Mouse (Mus musculus) spleen, embryonic (tissue): Measurements from ENCODE around the gene Tnpo1.
"Not testable (repeated sequence)": the region's sequence is repeated elsewhere in the genome, so short reads cannot be mapped to it uniquely, and the experiment has no call there.

Experiments used
- CTCF ChIA-PET: fragments of 350-600 bp; sonication (Branson Sonifier 250); formaldehyde crosslinking; loops from one replicate; lab custom pipeline; 2022; lab: Charles Lee

Tnpo1 gene

DNA sequence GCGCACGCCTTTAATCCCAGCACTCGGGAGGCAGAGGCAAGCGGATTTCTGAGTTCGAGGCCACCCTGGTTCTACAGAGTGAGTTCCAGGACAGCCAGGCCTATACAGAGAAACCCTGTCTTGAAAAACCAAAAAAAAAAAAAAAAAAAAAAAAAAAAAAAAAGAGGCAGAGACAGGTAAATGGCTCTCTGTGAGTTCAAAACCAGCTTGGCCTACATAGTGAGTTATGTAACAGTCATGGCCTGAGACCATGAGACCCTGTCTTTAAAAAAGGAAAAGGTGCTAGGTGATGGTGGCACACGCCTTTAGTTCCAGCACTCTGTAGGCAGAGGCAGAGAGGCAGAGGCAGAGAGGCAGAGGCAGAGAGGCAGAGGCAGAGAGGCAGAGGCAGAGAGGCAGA is 97.2 kb downstream of the Tnpo1 start:
- CTCF ChIA-PET: not testable (repeated sequence)

DNA sequence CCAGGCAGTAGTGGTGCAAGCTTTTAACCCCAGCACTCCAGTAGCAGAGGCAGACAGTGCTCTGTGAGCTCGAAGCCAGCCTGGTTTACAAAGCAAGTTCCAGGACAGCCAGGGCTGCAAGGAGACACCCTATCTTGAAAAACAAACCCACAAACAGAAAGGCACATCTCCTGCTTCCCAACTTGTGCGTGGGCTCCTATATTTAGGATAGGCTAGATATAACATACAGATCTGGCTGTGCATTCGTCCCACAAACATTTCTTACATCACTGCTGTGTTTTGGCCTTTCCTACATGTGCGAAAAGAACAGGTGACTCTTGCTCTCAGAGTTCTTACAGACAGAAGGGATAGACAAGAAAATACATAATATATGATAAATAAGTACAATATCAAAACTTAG is 100.6 kb downstream of the Tnpo1 start:
- CTCF ChIA-PET: no interaction called here

GRCm38 (mm10) chr13:98819094-98819493 is 107.1 kb downstream of the Tnpo1 start:
- CTCF ChIA-PET: no interaction called here

DNA sequence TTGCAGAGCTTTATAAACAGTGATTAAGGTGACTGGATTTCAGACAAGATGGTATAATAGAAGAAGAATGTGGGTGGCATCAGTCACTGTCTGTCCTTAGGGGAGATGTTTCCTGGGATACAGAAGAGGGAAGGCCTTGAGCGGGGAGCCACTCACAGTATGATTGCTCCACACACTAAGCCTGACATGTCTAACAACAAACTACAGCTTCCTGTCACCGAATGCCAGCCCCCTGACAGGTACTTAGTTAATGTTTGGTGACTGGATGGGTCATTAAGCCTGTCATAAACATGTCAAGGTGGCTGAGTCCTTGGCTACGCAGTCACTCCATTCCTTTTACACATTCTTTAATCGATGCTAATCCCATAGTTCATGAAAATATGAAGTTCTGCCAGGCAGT is 108.0 kb downstream of the Tnpo1 start:
- CTCF ChIA-PET: no interaction called here

GRCm38 (mm10) chr13:98817766-98818165 is 108.4 kb downstream of the Tnpo1 start:
- CTCF ChIA-PET: interaction anchor here (0.5 kb wide), 1 partner anchor 73 kb away, joined by 5 read pairs; no protein-coding TSS in a partner anchor

DNA sequence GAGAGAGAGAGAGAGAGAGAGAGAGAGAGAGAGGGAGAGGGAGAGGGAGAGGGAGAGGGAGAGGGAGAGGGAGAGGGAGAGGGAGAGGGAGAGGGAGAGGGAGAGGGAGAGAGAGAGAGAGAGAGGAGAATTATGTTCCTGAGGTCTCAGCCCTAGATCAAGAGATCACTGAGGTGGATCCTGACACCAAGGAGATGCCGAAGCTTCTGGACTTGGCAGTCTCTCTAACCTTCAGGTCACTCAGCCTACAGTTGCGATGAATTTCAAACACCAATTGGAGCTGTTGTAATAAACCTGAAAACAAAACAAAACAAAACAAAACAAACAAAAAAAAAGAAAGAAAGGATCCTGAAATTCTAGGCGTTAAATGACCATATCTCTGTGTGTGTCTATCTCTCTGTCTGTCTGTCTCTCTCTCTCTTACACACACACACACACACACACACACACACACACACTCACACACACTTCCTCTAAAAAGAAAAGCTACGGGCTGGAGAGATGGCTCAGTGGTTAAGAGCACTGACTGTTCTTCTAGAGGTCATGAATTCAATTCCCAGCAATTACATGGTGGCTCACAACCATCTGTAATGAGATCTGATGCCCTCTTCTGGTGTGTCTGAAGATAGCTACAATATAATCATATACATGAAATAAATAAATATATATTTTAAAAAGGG is 109.1 kb downstream of the Tnpo1 start:
- CTCF ChIA-PET: interaction anchor here (0.5 kb wide), 1 partner anchor 73 kb away, joined by 5 read pairs; no protein-coding TSS in a partner anchor

DNA sequence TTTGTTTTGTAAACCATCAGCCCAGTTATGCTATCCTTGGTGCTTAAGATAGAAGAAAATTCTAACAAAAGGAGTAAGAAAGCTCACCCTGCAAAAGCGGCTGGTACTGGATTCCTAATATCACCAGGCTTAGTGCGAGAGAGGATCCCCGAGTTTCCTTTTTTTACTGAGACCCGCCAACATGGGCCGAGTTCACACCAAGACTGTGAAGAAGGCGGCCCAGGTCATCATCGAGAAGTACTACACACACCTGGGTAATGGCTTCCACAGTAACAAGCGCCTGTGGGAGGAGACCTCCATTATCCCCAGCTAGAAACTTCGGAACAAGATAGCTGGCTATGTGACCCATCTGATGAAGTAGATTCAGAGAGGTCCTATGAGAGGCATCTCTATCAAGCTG is 109.6 kb downstream of the Tnpo1 start:
- CTCF ChIA-PET: no interaction called here

DNA sequence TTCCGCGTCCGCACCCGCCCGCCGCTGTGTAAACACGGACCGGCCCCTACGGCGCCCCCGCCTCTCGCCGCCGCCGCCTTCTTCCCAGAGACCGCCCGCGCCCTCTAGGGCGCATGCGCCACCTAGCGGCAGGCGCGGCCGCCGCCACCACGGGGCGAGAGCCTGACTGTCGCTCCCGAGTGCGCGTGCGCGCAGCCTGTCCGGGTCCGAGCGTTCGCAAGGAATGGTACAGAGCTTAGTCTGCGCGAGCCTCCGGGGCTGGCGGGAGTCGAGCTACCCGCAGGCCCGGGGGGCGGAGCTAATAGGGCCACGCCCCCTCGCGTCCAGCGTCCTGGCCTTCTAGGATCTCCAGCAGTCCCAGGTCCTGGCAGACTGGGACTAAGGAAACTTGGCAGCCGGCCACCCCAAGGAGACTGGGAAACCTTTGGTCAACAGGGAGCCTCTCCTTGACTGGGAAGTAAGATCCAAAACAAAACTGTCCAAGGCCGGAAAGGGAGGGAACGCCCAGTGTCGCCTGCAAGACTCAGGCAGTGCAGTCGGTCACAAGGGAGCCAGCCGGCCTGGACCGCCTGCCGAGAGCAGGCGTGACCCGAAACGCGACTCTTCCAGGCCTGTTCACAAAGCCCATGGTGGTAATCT is 110.9 kb downstream of the Tnpo1 start, which contains the start of gene Fcho2:
Fcho2 (minus strand) TSS at position 303 of the 639 bp plus-strand sequence.
- CTCF ChIA-PET: interaction anchor here (0.7 kb wide), 1 partner anchor 95 kb away, joined by 3 read pairs; no protein-coding TSS in a partner anchor

DNA sequence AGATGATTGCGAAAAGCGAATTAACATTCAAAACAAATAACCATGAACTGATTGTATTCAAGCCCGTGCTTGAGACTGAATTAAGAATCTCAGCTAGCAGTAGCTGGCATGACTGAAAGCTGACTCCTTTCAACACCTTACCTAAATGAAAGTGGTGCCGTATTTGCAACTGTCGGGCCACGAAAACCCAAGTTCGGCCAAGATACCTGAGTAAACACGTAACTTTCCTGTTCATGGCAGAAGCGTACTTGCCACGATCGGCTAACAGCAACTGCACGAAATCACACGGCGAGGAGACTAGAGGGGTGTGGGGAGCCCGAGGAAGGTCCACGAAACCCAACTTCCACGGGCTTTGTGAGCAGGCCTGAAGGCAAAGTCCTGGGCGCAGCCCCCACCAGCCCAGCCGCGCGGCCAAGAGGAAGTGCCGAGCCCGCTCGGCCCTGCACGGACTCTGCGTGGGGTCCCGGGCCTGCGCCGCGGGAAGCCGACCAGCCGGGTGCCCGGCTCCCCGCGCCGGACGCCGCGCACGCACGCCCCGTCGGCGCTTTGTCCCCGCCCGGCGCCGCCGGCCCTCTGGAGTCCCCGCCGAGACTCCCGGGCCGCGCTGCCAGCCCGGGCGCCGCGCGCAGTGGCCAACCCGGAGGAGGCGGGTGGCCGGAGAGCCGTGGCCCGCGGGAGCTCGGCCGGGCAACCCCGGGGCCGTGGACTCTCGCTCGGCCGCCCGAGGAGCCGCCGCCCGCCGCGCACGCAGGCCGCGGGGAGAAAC is 111.7 kb downstream of the Tnpo1 start:
- CTCF ChIA-PET: interaction anchor here (0.7 kb wide), 1 partner anchor 96 kb away, joined by 3 read pairs; no protein-coding TSS in a partner anchor

- CTCF ChIA-PET: no interaction called here
These were observed 112.4 kb downstream of the Tnpo1 start for GRCm38 (mm10) chr13:98813596-98814274.

GRCm38 (mm10) chr13:98813167-98813566 is 113.0 kb downstream of the Tnpo1 start:
- CTCF ChIA-PET: no interaction called here

- CTCF ChIA-PET: no interaction called here
These were observed 113.9 kb downstream of the Tnpo1 start for GRCm38 (mm10) chr13:98812285-98812684.

- CTCF ChIA-PET: no interaction called here
These were observed 116.0 kb downstream of the Tnpo1 start for GRCm38 (mm10) chr13:98810143-98810542.

GRCm38 (mm10) chr13:98809087-98809486 is 117.1 kb downstream of the Tnpo1 start:
- CTCF ChIA-PET: no interaction called here

- CTCF ChIA-PET: no interaction called here
These were observed 121.7 kb downstream of the Tnpo1 start for GRCm38 (mm10) chr13:98804480-98804879.

DNA sequence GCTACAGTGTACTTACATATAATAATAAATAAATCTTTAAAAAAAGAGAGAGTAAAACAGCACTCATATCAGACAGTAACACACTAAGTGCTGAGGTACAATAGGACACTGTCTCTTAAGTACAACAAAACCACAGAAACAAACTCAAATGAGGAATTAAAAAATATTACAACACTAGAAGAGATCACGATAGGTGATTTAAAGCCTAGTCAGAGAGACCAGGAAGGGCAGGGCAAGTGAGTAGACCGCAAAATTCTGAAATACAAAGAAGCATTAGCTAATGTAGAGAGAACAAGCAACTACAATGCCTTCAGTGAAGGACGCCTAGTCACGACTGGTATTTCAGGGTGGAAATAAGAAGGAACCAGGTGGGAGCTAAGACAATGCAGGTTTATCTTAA is 122.5 kb downstream of the Tnpo1 start:
- CTCF ChIA-PET: no interaction called here

DNA sequence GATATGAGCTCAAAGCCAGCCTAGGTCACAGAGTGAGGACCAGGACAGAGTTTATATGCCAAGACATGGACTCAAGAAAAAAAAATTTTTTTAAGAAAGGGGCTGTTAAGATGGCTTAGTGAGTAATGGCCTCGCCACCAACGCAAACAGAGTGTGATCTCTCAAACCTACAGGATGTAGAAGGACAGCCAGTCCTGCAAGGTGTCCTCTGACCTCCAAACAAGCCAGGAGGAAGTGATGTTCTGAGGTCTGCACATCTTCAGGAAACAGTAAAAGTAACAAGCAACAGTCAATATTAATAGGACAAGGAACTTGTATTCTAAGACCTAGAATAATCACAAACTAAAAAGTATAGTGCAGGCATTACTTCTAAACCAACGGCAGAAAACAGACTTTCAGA is 123.2 kb downstream of the Tnpo1 start:
- CTCF ChIA-PET: no interaction called here

DNA sequence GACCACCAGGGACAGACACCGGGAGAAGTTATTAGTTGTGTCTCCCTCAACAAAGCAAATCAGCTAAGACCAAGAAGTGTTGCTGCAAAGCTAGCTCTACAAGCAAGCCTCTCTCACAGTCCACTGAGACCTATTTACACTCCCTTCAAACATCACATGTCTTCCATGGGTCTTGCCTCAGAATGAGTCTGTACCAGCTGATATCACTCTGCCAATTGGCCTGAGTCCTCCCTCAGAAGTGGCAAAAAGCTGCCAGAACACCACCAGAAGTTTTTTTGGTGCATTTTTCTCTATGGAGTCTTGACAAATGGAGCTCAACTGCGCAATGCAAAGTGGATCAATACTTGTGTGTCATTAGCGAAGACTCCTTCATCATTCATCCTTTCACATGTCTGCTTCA is 130.7 kb downstream of the Tnpo1 start:
- CTCF ChIA-PET: no interaction called here

DNA sequence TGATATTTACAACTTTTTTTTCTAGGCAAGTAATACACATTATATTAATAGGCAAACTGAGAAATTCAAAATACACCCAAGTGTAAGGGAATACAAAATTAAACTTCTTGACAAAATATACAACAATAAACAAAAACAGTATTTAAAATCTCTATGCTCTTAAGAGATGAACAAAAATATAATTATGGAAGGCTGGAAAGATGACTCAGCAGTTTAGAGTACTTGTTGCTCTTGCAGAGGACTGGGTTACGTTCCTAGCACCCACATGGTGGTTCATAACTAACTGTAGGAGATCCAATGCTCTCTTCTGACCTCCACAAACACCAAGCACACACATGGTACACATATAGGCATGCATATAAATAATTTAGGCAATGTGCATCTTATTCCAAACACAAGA is 133.3 kb downstream of the Tnpo1 start:
- CTCF ChIA-PET: no interaction called here

GRCm38 (mm10) chr13:98791693-98792092 is 134.5 kb downstream of the Tnpo1 start:
- CTCF ChIA-PET: no interaction called here
